Mouse (Mus musculus) 3T3-L1 (cell line): ENCODE measurements at regions not wholly inside any gene's neighbourhood (a gene's known extent, or its start where the extent isn't known, plus 50 kb on each side); places are given as distances from the start of the nearest gene placed in this dataset.
A peak's percentile ranks its signal among the peaks of the same experiment; 100 is the strongest.

Experiments used
- DNase-seq: peaks from one replicate; pipeline ENCODE4 v3.0.0-alpha.2; 2015; ENCODE audit warnings: low read depth, low spot score

DNA sequence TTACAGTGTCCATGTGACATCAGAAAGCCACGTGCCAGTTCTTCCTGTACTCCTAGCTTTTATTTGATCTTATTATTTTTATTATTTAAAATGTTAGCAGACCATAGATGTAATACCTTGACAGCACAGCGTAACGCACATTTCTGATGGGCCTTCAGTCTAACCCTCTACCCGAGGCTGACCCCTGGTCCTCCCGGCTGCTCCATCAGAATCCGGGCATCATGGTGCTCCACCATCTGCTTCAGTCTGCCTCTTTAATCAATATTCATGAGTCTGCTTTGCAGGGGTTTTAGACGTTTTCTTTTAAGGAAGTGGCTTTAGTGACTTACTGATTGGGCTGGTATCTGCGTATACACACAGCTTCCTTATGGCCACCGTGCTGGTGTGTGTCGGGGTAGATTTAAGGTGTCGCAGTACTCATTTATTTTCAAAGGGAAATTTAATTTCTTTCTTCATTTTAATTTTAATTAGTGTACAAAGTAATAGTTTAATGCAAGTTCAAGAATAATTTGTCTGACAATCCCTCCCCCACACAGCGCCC is 265.2 kb upstream of the Sox2 start:
- DNase-seq = no peak

DNA sequence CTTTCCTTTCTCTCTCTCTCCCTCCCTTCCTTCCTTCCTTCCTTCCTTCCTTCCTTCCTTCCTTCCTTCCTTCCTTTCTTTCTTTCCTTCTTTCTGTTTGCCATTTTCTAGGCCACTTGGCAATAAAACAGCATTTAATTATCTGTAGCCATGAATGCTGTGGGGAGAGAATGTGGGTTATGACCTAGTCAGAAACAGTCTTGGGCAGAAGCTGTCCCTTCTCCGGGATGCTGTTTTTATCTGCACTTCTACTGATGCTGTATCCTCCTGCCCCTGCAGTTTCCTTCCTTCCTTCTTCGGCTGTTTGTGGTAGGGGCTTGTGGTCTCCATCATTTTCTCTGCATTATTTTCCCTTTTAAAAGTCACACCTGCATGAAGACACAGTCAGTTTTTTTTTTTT is 272.3 kb upstream of the Sox2 start:
- no peak for DNase-seq

DNA sequence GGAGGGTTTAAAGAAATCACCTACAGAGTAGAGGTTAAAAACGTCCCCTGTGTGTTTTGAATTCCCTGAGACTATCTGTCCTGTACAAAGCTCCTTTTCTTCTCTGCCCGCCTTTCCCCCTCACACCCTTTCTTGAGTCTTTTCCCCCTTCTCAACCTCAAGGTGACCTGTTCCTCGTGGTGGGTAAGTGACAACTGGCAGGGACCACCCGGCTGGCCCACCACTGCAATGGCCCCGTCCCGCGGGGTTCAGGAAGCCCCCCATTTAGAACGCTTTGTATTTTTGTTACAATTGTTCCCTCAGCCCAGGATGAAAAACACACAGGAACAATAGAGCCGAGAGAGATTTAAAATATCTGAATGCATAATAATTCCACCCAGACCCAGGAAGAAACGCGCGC is 272.9 kb upstream of the Sox2 start:
- no peak for DNase-seq

DNA sequence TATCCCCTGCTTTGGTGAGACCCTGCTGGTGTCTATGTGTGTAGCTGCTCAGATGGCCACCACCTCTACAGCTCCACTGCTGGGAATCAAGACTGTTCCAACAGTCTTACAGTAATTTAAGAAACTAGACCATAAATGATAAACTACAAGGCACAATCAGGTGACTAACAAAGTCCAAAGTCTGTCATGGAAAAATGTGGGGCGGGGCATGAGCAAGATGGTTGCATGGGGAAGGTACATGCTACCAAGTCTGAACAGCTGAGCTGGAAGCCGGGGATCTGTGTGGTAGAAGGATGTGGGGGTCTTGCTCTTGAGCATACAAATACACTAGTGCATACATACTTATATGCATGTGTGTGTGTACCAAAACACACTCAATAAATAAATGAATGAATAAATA is 278.8 kb upstream of the Sox2 start:
- no peak for DNase-seq

DNA sequence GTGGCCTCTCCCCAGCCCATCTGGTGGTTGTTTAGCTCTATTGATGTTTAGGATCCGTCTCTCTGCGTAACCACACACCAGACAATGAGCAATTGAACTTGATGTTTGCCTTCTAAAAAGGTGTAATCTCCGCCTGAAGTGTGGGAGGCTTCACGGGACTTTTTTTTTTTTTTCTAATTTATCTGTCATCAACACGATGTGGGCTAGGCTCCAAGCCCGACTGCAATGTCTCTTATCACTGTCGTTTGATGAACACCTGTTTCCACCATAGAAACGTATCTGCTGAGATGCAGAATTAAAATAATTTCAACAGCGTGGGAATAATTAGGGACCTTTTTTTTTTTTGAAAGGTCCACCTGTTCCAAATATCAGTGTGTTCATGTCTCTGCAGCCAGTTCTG is 257.0 kb upstream of the Dnajc19 start:
- no peak for DNase-seq

DNA sequence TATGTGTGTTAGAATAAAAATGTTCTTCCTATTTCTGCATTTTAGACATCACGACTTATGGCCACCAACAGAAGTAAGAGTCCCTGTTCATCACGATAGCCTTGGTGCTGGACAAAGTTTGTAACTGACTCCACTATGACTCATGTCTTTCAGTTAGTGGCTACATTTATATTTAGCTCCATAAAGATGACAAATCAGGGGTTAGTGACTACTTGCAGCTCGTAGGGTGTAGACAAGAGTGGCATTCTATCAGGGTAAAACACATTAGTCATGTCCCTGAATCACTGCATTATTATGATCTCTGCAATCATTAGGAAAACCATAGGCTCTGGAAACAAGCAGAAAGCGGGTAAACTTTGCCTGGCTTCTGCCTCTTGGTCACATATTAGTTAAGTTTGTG is 252.4 kb upstream of the Dnajc19 start:
- DNase-seq = peak; percentile 84

DNA sequence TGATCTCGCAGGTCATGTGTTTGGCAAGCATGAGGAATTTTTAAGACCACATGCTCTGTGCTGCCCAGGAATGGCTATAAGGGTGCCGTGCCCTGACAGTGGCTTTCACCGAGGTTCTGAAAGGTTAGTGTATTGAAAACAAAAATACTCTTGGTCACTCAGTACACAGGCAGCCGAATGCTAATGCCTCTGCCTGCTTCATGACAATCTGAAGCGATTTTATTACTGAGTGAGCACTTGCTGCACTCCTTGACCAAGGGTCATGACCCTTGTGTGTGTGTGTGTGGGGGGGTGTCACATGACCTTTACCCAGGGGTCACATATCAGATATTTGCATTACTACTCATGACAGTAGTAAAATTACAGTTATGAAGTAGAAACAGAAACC is 250.8 kb upstream of the Dnajc19 start:
- peak; percentile 43 for DNase-seq

DNA sequence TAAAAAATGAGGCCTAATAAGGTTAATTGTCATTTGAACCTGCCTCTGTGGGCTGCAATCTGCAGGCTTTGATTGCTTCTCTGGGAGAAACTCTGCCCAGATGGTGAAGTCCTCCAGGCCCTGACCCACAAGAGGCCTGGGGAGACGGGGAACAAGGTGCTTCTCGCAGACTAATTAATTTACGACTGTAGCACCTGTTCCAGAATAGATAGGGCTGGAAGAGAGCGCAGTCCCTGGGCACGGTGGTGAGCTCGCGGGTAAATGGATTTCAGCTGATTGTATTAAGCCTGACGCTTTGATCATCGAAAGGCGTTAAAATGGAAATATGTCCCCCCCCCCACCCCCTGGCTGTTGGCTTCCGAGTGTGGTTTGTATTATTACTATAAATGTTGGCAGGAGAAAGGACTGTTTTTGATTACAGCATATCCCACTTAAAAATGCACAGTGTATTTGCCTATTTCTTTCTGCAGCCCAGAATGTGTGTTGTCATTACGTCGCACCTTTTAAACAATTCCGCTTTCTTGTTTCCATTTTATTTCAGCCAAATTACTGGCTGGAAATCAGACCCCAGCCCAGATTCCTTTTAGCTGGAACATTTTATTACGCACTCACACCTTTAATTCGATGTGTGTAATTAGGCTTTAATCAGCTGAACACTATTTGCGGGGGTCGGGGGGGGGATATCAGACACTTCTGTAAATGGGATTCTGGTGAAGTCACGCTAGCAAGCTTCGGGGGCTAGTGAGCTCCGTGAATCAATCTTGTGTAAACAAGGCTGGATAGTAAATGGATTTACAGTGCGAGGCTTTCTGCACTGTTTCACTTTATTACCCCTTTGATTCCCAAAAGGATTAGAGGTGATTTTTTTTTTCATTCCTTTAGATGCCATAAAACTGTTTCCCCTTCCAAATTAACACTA is 250.1 kb upstream of the Dnajc19 start:
- no peak for DNase-seq

DNA sequence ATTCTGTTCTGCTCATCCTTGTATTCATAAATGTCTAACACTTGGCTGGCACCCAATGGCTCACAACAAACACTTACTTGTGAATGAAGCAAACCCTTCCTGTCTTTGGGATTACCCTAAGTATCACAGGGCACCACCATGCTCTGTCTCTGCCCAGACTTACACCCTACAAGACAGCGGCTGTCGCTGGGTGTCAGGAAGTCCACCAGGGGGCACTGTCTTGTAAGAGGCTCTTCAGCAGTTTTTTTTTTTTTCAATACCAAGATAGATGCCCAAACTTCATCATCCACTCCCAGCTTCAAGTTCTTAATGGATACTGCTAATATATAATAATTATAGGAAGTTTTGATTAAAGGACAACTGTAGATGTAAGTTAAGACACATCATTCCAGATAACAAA is 247.7 kb upstream of the Dnajc19 start:
- DNase-seq = peak; percentile 67

DNA sequence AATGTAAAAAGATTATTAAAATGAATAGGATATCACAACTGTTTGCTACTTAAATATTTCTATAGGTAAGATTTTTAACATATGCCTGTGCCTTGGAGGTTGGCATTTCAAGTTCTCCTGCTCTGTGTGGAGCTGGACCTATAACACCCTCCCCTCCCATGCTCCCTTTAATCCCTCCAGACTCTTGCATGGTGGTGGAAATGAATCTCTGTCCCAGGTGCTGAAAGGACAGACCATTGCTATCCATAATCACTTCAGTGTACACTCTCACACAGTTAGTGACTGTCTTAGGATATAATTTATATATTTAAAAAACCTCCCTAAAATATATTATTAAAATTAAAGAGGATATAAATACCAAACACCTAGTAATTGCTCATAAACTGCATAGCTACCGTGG is 244.5 kb upstream of the Dnajc19 start:
- DNase-seq = peak; percentile 39

DNA sequence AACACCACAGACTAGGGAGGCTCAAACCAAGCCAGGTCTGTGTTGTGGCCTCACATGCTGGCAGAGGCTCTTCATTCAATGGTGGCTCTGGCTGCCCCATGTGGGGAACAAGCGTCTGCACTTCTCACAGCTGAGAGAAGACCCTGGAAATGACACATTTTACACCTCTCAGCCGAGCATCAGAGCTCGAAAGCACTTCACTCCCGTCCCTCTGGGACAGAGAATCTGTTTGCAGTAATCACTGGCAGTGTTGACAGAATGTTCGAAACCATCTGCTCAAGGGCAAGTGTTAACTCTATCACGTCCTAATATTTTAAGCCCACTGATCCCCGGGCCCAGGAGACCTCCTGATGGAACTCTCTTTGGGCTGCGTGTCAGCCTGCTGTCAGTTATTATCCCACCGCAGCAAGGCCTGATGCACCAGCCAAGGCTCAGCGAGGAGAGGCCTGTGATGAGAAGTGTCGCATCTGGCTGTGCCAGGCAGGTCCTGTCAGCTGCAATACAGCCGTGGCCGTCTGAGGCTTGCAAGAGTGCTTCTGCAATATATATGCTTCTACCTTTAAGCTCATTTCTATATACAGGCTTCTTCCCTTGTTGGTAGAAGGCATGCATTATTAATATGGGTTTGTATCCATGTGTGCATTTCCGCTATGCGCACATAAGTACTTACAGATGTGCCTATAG is 241.5 kb upstream of the Dnajc19 start:
- DNase-seq = no peak

DNA sequence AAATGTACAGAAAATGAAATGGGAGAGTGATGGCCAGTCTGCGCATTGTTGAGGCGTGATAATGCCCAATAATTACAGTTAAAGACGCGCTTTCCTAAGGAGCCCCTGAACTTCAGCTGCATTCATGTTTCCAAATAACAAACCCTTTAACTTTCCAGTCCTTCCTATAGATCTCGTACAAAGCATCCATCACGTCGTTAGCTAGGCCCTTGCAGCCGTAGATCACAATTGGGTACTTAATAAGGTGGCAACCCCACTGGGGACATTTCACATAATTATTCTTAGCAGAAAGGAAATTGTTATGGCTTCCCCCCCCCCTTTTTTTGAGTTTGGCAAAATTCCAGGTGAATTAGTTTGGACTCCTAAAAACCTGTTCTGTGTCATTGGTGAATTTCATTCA is 233.7 kb upstream of the Dnajc19 start:
- DNase-seq = no peak

DNA sequence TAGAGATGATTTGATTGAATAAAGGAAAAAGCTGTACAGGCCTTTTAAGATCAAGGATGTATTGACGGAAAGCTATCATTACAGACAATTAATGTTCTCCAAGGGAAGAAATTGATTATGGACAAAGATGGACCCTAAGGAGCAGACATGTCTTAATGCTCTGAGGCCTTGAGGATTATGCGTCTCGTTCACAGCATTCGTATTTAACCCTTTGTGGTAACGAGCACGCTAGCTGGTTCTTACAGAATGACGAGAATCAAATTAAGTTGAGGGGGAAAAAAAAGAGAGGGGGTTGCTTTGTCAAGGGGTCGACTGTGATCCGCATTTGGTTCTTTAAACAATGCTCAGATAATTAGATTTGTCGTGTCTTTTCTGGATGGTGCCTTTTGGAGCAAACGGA is 233.3 kb upstream of the Dnajc19 start:
- no peak for DNase-seq

DNA sequence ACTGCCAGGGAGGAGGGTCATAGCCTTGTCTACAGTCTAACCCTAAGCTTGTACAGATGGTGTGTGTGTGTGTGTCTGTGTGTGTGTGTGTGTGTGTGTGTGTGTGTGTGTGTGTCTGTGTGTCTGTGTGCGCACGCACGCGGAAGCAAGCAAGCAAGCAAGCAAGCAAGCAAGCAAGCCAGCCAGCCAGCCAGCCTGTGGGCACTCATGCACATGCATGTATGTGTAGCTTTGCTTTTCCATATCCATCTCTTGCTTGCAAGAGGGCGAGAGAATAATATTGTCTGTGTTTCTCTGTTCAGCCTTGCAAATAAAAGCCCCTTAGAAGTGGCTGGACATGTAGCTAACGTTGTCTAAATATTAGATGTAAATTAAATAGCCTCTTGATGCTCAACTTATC is 230.8 kb upstream of the Dnajc19 start:
- DNase-seq = no peak

DNA sequence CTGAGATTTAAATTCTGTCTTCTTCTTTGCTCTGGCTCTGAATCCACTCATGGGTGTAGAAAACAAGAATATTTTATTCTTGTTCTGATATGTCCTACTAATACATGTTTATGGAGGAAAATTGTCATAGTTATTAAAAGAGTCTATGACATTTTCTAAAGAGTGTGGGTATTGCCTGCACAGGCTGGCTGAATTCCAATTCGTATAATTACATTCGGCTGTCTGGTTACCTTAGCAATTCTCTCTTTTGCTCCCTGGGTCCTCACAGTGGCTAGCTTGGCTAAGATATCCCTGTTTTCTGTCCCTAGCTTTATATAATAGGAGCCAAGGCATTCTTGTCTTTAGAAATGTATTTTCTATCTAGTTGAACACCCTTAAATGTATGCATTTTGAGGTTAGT is 218.5 kb upstream of the Dnajc19 start:
- DNase-seq = no peak

DNA sequence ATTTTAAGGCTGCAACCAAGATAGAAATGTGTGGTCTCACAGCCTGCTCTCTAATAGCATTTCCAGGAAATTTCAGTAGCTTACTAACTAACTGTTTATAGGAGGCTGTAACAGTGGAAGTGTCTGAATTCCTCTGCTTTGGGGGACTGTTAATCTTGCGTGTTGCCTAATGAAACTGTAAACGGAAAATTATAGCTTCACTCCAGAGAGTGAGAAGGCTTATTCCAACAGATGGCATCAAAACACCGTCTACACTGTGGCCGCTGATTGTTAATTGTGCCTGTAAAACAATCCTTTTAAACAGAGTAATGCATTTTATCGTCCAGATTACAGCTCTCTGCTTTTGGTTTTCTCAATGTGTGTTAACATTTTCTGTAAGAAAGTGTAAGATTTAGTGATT is 206.7 kb upstream of the Dnajc19 start:
- peak; percentile 7 for DNase-seq

DNA sequence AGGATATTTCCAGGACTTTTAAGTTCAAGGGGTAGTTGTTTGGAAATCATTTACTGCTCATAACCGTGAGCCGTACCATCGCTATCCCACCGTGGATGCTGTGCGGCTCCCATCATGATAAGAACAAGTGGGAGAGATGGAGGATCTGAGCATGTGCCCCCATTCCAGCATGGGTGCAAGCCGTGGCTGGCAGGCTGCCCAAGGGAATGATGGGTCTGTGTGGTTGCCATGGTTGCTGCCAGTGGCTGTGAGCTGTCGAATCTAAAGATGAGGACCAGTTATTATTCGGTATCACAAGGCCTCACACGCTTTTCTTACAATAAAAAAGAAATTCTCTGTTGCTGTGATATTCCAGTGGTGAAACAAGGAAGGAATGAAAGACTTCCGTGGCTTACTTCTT is 189.0 kb upstream of the Dnajc19 start:
- no peak for DNase-seq

DNA sequence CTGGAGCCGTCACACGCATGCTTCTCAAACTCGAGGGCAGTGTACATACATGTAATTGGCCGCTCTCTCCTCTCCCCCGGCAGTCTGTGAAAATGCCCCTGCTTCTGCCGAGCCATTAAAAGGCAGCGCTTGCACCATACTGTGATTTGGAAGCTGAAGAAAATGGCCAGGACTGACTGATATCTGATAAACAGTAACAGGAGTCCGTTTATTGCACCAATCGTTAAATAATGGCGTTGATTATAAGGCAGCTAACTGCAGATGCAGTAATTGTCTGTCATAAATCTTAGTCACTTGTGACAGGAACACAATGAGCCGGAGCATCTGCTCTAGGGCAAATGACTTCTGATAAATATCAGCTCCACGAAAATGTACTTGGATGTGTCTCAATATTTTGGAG is 185.3 kb upstream of the Dnajc19 start:
- no peak for DNase-seq

DNA sequence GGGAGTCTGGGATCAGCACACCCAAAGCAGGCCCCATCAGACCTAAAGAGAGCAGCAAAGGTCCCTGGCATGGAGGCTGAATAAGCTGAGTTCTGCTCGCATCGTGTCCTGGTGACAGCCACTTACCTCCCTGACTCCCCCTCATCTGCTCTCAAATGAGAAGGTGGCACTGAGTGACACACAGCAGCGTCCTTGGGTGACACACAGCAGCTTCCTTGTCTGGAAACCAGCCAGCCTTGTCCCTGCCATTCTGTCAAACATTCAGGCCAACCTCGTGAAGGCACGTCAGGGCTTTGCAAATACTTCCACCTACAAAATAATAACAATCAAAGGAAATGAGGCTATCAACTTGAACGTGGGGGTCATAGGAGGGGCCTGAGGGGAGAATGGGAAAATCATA is 183.7 kb upstream of the Dnajc19 start:
- DNase-seq = no peak

DNA sequence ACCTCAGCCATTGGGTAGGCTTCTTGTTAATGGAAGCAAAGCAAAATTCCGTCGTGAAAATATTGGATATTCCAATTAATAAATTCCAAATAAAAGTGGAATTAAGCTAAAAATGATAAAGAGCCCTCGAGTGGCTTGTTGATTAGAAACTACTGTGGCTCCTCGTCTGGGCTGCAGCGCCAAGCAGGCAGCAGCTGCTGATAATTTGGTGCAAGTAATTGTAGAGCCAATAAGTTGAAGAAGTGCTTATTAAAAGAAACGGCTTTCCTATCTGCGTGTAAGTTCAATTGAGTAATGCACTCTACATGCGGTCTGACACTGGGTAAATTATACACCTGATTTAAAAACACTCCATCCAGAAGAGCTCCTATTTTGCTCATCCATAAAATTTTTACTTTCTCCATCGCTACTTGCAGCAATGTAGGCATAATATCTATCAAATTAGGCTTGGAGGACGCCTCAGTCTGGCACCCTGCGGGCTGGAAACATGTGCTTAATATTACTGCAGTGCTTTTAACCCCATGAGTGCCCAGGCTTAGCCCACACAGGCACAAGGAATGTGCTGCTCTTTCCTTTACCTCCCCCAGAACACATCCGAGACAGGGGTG is 171.7 kb upstream of the Dnajc19 start:
- no peak for DNase-seq

DNA sequence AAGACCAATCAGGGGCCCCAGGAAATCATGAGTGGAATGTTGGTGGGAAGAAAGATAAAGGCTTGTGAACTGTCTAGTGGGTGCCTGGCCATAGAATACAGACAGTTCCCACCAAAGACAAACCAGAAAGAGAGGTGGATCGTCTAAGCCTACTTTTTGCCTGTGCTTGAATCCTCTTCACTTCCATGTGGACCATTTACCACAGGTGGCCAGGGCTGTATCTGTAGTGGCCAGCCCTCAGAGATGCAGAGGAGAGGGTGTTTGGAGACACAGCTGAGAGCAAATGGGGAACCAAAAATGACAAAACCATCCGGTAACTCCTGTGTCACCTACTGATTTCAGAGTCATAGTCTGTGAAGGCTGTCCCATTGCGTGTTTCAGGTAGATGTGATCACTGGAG is 161.0 kb upstream of the Dnajc19 start:
- DNase-seq = no peak

DNA sequence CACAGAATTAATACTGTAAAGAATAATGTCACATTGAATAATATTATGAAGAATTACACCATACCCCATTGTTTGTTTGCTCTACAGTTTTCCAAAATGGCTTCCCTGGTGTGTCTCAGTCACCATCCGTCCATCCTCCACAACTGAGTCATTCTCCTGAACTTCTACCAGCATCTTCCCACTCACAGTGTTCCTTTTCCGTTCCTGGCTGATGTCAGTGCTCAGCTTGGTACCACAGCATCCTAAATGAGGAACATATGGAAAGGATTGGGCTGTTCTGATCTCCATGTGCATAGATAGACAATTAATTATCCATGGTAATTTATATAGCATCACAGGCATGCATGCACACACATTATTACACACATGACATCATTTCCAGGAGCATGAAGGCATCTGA is 158.9 kb upstream of the Dnajc19 start:
- DNase-seq = peak; percentile 31

DNA sequence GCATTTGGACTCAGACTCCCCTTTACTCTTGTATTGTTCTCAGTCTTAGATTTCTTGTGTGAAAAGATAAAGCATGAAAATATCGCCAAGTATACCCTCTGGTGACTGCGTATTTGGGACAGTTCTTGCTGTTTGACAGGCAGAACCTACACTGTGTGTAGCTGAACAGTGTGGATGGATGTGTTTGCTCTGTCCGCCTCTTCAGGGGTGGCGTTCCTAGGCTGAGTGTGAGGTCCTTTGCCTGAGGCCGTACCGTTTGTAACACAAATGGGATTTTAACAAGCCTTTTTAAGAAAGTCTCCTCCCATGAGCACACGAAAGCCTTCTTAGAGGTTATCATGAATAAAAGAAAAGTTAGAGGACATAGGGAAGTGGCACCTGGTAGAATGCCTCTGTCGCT is 153.3 kb upstream of the Dnajc19 start:
- DNase-seq = no peak
